Mouse (Mus musculus) small intestine, adult 2 months (tissue): ENCODE measurements at regions not wholly inside any gene's neighbourhood (a gene's known extent, or its start where the extent isn't known, plus 50 kb on each side); places are given as distances from the start of the nearest gene placed in this dataset.

Source experiments
- H3K27ac ChIP-seq: fragments of 200-500 bp; 2 replicates; pipeline ENCODE4 v1.5.1; 2012; ENCODE audit warnings: low read depth, low read length, control low read depth, inconsistent platforms; ENCODE audit not compliant: insufficient read depth
- H3K27me3 ChIP-seq: fragments of 200-500 bp; 2 replicates; pipeline ENCODE4 v1.6.1; 2012; ENCODE audit warnings: mild to moderate bottlenecking, moderate library complexity, low read length, inconsistent platforms; ENCODE audit not compliant: control insufficient read depth, insufficient read depth
- H3K36me3 ChIP-seq: fragments of 200-500 bp; 2 replicates; pipeline ENCODE4 v1.6.1; 2012; ENCODE audit warnings: mild to moderate bottlenecking, low read length, control low read depth, inconsistent platforms; ENCODE audit not compliant: control insufficient read depth, insufficient read depth
- H3K4me1 ChIP-seq: fragments of 200-500 bp; 2 replicates; pipeline ENCODE4 v1.6.1; 2012; ENCODE audit warnings: low read length, inconsistent platforms, mixed read lengths; ENCODE audit not compliant: control insufficient read depth, insufficient read depth, insufficient read length
- H3K4me3 ChIP-seq: fragments of 200-500 bp; 2 replicates; pipeline ENCODE4 v1.5.1; 2012; ENCODE audit warnings: low read depth, mild to moderate bottlenecking, control low read depth, inconsistent platforms, low read length, moderate library complexity
- CTCF ChIP-seq: fragments of 200-500 bp; IDR thresholded peaks from 2 replicates; pipeline ENCODE4 v1.5.1; 2012; ENCODE audit warnings: low read depth, mild to moderate bottlenecking, control low read depth, inconsistent platforms, low read length, moderate library complexity, mixed read lengths; ENCODE audit not compliant: insufficient replicate concordance, insufficient read length; ENCODE audit errors: extremely low read depth
- POLR2A ChIP-seq: fragments of 200-500 bp; IDR thresholded peaks from 2 replicates; pipeline ENCODE4 v1.6.1; 2012; ENCODE audit warnings: low read depth, mild to moderate bottlenecking, control low read depth, inconsistent platforms, low read length, moderate library complexity
- WGBS: fragments of 180-500 bp; shearing (Covaris S2); methylation state at CpG from one replicate; pipeline ENCODE4 v1.1.7; 2018; 5-methylcytosine and 5-hydroxymethylcytosine counted together

- Histone ChIP-seq H3K27me3 (no peaks in the 10 kb centered on the region), H3K4me3 (no peak overlapping the region), H3K36me3 (no peaks in the 10 kb centered on the region), H3K27ac (no peak overlapping the region), H3K4me1 (no peaks in the 10 kb centered on the region)
- TF ChIP-seq CTCF (no peak), POLR2A (no peak)
- WGBS: 92% methylated on average over 4 of the region's 4 CpGs
These were observed 126.7 kb downstream of the Ndfip2 start for GRCm38 (mm10) chr14:105385119-105385518.

GRCm38 (mm10) chr14:105383382-105383781 lies 125.0 kb downstream of the Ndfip2 start:
- H3K27ac ChIP-seq: no peak overlapping the region
- WGBS: 78% methylated on average over 5 of the region's 5 CpGs
- H3K36me3 ChIP-seq: no peaks in the 10 kb centered on the region
- H3K27me3 ChIP-seq: no peaks in the 10 kb centered on the region
- TF ChIP-seq CTCF (no peak), POLR2A (no peak)
- no peak overlapping the region for H3K4me3 ChIP-seq
- H3K4me1 ChIP-seq: no peaks in the 10 kb centered on the region

GRCm38 (mm10) chr14:105380101-105380500 lies 121.7 kb downstream of the Ndfip2 start:
- Histone ChIP-seq H3K4me3 (no peak overlapping the region), H3K27me3 (no peaks in the 10 kb centered on the region), H3K27ac (no peak overlapping the region), H3K4me1 (no peaks in the 10 kb centered on the region), H3K36me3 (no peaks in the 10 kb centered on the region)
- WGBS: 49% methylated on average over 4 of the region's 4 CpGs
- TF ChIP-seq CTCF (no peak), POLR2A (no peak)

- Histone ChIP-seq H3K4me1 (no peaks in the 10 kb centered on the region), H3K36me3 (no peaks in the 10 kb centered on the region), H3K27me3 (no peaks in the 10 kb centered on the region), H3K4me3 (no peak overlapping the region), H3K27ac (no peak overlapping the region)
- WGBS: 53% methylated on average over 5 of the region's 5 CpGs
- TF ChIP-seq POLR2A: no peak
These were observed 119.4 kb downstream of the Ndfip2 start for GRCm38 (mm10) chr14:105377770-105378169.

GRCm38 (mm10) chr14:105377035-105377621 lies 118.8 kb downstream of the Ndfip2 start:
- WGBS: 83% methylated on average over 4 of the region's 4 CpGs
- Histone ChIP-seq H3K27me3 (no peaks in the 10 kb centered on the region), H3K36me3 (no peaks in the 10 kb centered on the region), H3K4me3 (no peak overlapping the region), H3K4me1 (no peaks in the 10 kb centered on the region), H3K27ac (no peak overlapping the region)
- TF ChIP-seq CTCF (no peak), POLR2A (no peak)

GRCm38 (mm10) chr14:105369637-105370435 lies 111.5 kb downstream of the Ndfip2 start:
- H3K27me3 ChIP-seq: no peaks in the 10 kb centered on the region
- WGBS: 58% methylated on average over 5 of the region's 5 CpGs
- TF ChIP-seq CTCF: no peak
- TF ChIP-seq POLR2A: no peak
- H3K4me1 ChIP-seq: no peaks in the 10 kb centered on the region
- no peaks in the 10 kb centered on the region for H3K36me3 ChIP-seq
- no peak overlapping the region for H3K4me3 ChIP-seq
- H3K27ac ChIP-seq: no peak overlapping the region

GRCm38 (mm10) chr14:105360530-105360929 lies 102.2 kb downstream of the Ndfip2 start:
- Histone ChIP-seq H3K4me3 (no peak overlapping the region), H3K4me1 (no peaks in the 10 kb centered on the region), H3K36me3 (no peaks in the 10 kb centered on the region), H3K27ac (no peak overlapping the region), H3K27me3 (no peaks in the 10 kb centered on the region)
- WGBS: 48% methylated on average over 6 of the region's 6 CpGs
- TF ChIP-seq POLR2A (no peak), CTCF (no peak)
